ENCODE assay signal across 24 mouse cellular contexts in the genomic region with DNA sequence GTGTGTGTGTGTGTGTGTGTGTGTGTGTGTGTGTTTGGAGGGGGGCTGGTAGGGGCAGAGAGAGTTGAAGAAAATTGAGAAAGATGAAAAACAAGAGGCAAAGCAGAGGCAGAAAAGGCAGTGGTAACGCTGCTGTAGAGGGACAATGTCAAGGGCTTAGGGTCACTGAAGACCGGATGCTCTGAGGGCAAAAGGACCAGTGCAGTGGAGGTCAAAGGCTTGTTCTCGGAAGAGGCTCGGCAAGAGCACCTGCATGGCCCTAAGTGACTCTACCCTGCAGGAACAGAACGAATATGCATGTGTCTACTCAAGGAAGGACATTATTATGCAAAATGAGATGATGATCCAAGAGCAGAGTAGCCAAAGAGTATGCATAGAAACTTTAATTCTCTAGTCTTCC.
A peak's percentile ranks its signal among the peaks of the same experiment; 100 is the strongest.
DNase-seq lines count a peak whose midpoint lies in the region; TF ChIP-seq lines count a peak whose summit lies in the region.
"Had no signal": no experiment of that assay in that cellular context is flagged by ENCODE, and none has a peak within 500 bp of the region (broad histone marks: within the 10 kb centered on the region; RNA-seq: fewer than 3 reads in every experiment).

No protein-coding gene starts in this region.

- no peaks in the 10 kb centered on the region for H3K27me3 ChIP-seq in ES-Bruce4 (ENCODE audit: control insufficient read depth, insufficient read depth, low read length, poor library complexity, severe bottlenecking)
- no peaks in the 10 kb centered on the region for H3K27me3 ChIP-seq in forebrain, embryonic 10.5 days (ENCODE audit: poor library complexity, severe bottlenecking)
- H3K27me3 ChIP-seq: CH12.LX, Patski had no signal

- TF ChIP-seq POLR2A in ES-Bruce4 (IDR thresholded peaks at IDR 0.05; ENCODE audit: insufficient read depth, low read length) = no peak

- TF ChIP-seq CTCF in ES-Bruce4 (IDR thresholded peaks at IDR 0.05; ENCODE audit: low read depth, low read length) = no peak

- peak; percentile 28 for DNase-seq in ES-CJ7 (ENCODE audit: low read depth, low spot score)
- DNase-seq in R1 (ENCODE audit: low read depth, low spot score) = peak; percentile 30
- DNase-seq in ZHBTc4 (ENCODE audit: low read depth, low spot score) = peak; percentile 26
- no peak for DNase-seq in liver
- DNase-seq in heart, adult 9 months (ENCODE audit: low spot score in 2 of 2) = no peak
- DNase-seq in urinary bladder, adult 18-20 months (ENCODE audit: low spot score in 2 of 2) = no peak
- no peak for DNase-seq in forebrain, embryonic 10.5 days (ENCODE audit: extremely low spot score, low spot score)
- DNase-seq: adrenal gland, adult 2 months; adrenal gland, adult 8-10 months; adrenal gland, postnatal 10 days; adrenal gland, postnatal 14 days; adrenal gland, postnatal 25 days; adrenal gland, postnatal 36 days; B cell, adult 2 months; cerebellum, adult 11 months; cerebellum, adult 11-12 months; cerebellum, adult 18-20 months; cerebellum, adult 2 months; cerebellum, adult 8-10 months; cerebellum, adult 9-10 months had no signal

- no peak overlapping the region for H3K9ac ChIP-seq in ES-Bruce4 (ENCODE audit: low read depth, poor library complexity, severe bottlenecking)

- no peaks in the 10 kb centered on the region for H3K9me3 ChIP-seq in ES-Bruce4 (replicated peaks; ENCODE audit: control insufficient read depth, insufficient read depth, low read length, poor library complexity, severe bottlenecking)
- H3K9me3 ChIP-seq in forebrain, embryonic 10.5 days = no peaks in the 10 kb centered on the region
- H3K9me3 ChIP-seq: G1E had no signal

- peak; percentile 95 for TF ChIP-seq EP300 in ES-Bruce4 (IDR thresholded peaks at IDR 0.05; ENCODE audit: insufficient read depth, low read depth, low read length)

- no peak overlapping the region for H3K27ac ChIP-seq in ES-Bruce4 (ENCODE audit: insufficient read depth, low read length)
- no peak overlapping the region for H3K27ac ChIP-seq in forebrain, embryonic 10.5 days

- no peak overlapping the region for H3K4me3 ChIP-seq in ES-Bruce4 (ENCODE audit: low read depth, low read length)
- no peak overlapping the region for H3K4me3 ChIP-seq in forebrain, embryonic 10.5 days

- H3K4me1 ChIP-seq in ES-Bruce4 (ENCODE audit: control insufficient read depth, insufficient read depth, low read length) = peaks cover 2% of the 10 kb centered on the region
- no peaks in the 10 kb centered on the region for H3K4me1 ChIP-seq in forebrain, embryonic 10.5 days

- WGBS in forebrain, embryonic 10.5 days = 81% methylated on average over 5 of the region's 5 CpGs

- no peaks in the 10 kb centered on the region for H3K36me3 ChIP-seq in ES-Bruce4 (ENCODE audit: control insufficient read depth, insufficient read depth, low read length, poor library complexity, severe bottlenecking)
- H3K36me3 ChIP-seq in forebrain, embryonic 10.5 days (replicated peaks) = no peaks in the 10 kb centered on the region
- H3K36me3 ChIP-seq: G1E had no signal

Comparison
In these comparisons a context has a peak if more than half of its experiments do, and no peak if none do; other contexts are left out.
1. DNase-seq: peak in ES-CJ7 (single experiment), R1 (single experiment) and ZHBTc4 (single experiment); none in liver (single experiment), heart, adult 9 months (0 of 2), urinary bladder, adult 18-20 months (0 of 2) and forebrain, embryonic 10.5 days (single experiment).